Mouse (Mus musculus) midbrain, embryonic 11.5 days (tissue): ENCODE measurements at regions not wholly inside any gene's neighbourhood (a gene's known extent, or its start where the extent isn't known, plus 50 kb on each side); places are given as distances from the start of the nearest gene placed in this dataset.

Source experiments
- ATAC-seq: fragments of 200-750 bp; cut with Nextera tagmentation; 2 replicates; pipeline ENCODE4 v1.8.0; 2017; ENCODE audit warnings: moderate TSS enrichment, moderate library complexity; ENCODE audit not compliant: low FRiP score
- DNase-seq: peaks from one replicate; pipeline ENCODE4 v3.0.0; 2015; ENCODE audit warnings: low spot score; ENCODE audit errors: missing footprints
- H3K27ac ChIP-seq: fragments of 300-500 bp; sonication (generic); 2 replicates; pipeline ENCODE4 v1.5.1; 2014; ENCODE audit warnings: low read depth, low read length
- H3K27me3 ChIP-seq: fragments of 300-500 bp; sonication (generic); 2 replicates; pipeline ENCODE4 v1.6.1; 2014; ENCODE audit warnings: mild to moderate bottlenecking, low read length, moderate library complexity, mixed read lengths; ENCODE audit not compliant: control insufficient read depth, insufficient read depth
- H3K36me3 ChIP-seq: fragments of 300-500 bp; sonication (generic); 2 replicates; pipeline ENCODE4 v1.6.1; 2014; ENCODE audit warnings: mild to moderate bottlenecking, low read length, moderate library complexity, mixed read lengths; ENCODE audit not compliant: control insufficient read depth, insufficient read depth
- H3K4me1 ChIP-seq: fragments of 300-500 bp; sonication (generic); 2 replicates; pipeline ENCODE4 v1.6.1; 2014; ENCODE audit warnings: low read length; ENCODE audit not compliant: control insufficient read depth, insufficient read depth
- H3K4me2 ChIP-seq: fragments of 300-500 bp; sonication (generic); 2 replicates; pipeline ENCODE4 v1.6.1; 2014; ENCODE audit warnings: mild to moderate bottlenecking, moderate library complexity
- H3K4me3 ChIP-seq: fragments of 300-500 bp; sonication (generic); 2 replicates; pipeline ENCODE4 v1.5.1; 2014; ENCODE audit warnings: low read depth, low read length
- H3K9ac ChIP-seq: fragments of 300-500 bp; sonication (generic); 2 replicates; pipeline ENCODE4 v1.6.1; 2014; ENCODE audit warnings: low read length
- H3K9me3 ChIP-seq: fragments of 300-500 bp; sonication (generic); 2 replicates; pipeline ENCODE4 v1.6.1; 2016; ENCODE audit warnings: low read length; ENCODE audit not compliant: control insufficient read depth
- WGBS: fragments of 180-500 bp; shearing (Covaris S2); extraction: QIAGEN DNeasy Blood & Tissue Kit; methylation state at CpG from one replicate; pipeline ENCODE4 v1.1.7; 2014; 5-methylcytosine and 5-hydroxymethylcytosine counted together

- no peak overlapping the region for H3K4me3 ChIP-seq
- H3K27me3 ChIP-seq = no peaks in the 10 kb centered on the region
- ATAC-seq = no peak
- no peaks in the 10 kb centered on the region for H3K4me1 ChIP-seq
- no peak overlapping the region for H3K9ac ChIP-seq
- H3K4me2 ChIP-seq = no peak overlapping the region
- H3K36me3 ChIP-seq = no peaks in the 10 kb centered on the region
- DNase-seq = no peak
- 85% methylated on average over 9 of the region's 9 CpGs for WGBS
- H3K9me3 ChIP-seq = no peaks in the 10 kb centered on the region
- no peak overlapping the region for H3K27ac ChIP-seq
These were observed 113.2 kb upstream of the Ccn2 start for GRCm38 (mm10) chr10:24481926-24482612.

DNA sequence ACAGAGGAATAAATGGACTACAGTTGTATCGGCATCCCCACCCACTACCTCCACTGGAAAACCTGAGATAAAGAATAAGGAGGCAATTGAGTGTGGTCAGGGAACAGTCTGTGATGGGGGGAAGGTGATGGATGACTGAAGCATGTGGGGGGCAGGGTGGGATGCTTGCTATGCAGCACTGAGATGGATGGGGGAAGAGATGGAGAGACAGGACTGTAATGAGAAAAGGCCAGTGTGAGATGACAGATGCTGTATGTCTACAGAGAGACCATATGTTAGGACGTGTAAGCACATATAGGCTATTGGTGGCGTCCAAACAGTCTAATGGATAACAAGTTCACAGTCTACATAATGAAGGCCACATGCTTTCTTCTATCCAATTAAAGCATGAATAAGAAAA lies 112.2 kb upstream of the Ccn2 start:
- H3K4me2 ChIP-seq = no peak overlapping the region
- H3K9me3 ChIP-seq = no peaks in the 10 kb centered on the region
- H3K4me3 ChIP-seq = no peak overlapping the region
- DNase-seq (no peak), ATAC-seq (no peak)
- H3K27ac ChIP-seq = no peak overlapping the region
- no peaks in the 10 kb centered on the region for H3K4me1 ChIP-seq
- 88% methylated on average over 3 of the region's 3 CpGs for WGBS
- H3K27me3 ChIP-seq = no peaks in the 10 kb centered on the region
- H3K36me3 ChIP-seq = no peaks in the 10 kb centered on the region
- H3K9ac ChIP-seq = no peak overlapping the region

DNA sequence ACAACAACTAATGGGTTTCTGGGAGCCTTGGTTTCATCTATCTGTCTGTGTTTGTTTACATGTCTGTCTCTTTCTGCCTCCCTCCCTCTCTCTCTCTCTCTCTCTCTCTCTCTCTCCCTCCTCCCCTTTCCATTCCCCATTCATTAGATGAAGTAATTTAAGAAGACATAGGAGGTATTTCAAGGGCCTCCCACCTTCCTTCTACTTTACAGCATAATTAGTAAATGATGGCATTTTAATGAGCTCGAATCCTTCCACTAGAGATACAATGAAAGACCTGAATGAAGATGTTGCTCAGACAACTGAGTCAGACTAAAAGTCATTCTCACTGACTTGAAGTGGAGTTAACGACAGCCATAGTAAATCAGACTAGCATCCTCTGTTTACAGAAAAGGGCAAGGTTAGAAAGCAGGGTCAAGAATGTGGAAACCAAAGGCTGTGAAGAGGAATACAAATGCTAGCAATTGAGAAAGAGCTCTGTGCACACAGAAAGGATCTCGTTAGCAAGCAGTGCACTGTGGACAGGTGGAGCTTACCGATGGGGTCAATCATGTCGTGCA lies 111.1 kb upstream of the Ccn2 start:
- Histone ChIP-seq H3K4me2 (no peak overlapping the region), H3K9ac (no peak overlapping the region), H3K9me3 (no peaks in the 10 kb centered on the region), H3K27me3 (no peaks in the 10 kb centered on the region), H3K4me3 (no peak overlapping the region), H3K36me3 (no peaks in the 10 kb centered on the region), H3K4me1 (no peaks in the 10 kb centered on the region), H3K27ac (no peak overlapping the region)
- 53% methylated on average over 5 of the region's 5 CpGs for WGBS
- no peak for ATAC-seq
- DNase-seq = no peak

- Histone ChIP-seq H3K9ac (no peak overlapping the region), H3K4me1 (no peaks in the 10 kb centered on the region), H3K27me3 (no peaks in the 10 kb centered on the region), H3K4me3 (no peak overlapping the region), H3K4me2 (no peak overlapping the region), H3K36me3 (no peaks in the 10 kb centered on the region), H3K9me3 (no peaks in the 10 kb centered on the region), H3K27ac (no peak overlapping the region)
- no peak for ATAC-seq
- DNase-seq = no peak
- 80% methylated on average over 5 of the region's 5 CpGs for WGBS
These were observed 109.8 kb upstream of the Ccn2 start for GRCm38 (mm10) chr10:24485461-24485860.

DNA sequence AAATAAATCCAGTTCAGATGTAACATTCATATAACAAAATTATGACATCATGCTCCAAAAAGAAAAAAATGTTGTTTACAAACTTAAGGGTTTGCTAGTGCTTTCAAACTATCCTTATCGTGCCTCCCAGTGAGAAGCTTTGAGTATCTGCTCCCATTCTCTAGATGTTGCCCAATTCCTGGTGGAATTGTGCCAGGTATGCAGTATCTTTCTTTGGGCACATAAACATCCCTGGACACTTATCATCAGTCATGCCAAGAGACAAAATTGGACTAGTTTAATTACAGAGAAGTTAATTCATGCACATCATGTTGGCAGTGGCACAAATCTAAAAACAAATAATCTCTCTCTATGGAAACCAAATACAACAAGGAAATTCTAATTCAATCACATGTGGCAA lies 109.0 kb upstream of the Ccn2 start:
- no peak for DNase-seq
- Histone ChIP-seq H3K36me3 (no peaks in the 10 kb centered on the region), H3K4me2 (no peak overlapping the region), H3K9ac (no peak overlapping the region), H3K27me3 (no peaks in the 10 kb centered on the region), H3K4me3 (no peak overlapping the region), H3K9me3 (no peaks in the 10 kb centered on the region), H3K27ac (no peak overlapping the region), H3K4me1 (no peaks in the 10 kb centered on the region)
- 92% methylated on average over 1 of the region's 1 CpGs for WGBS
- no peak for ATAC-seq

- Histone ChIP-seq H3K4me3 (no peak overlapping the region), H3K36me3 (no peaks in the 10 kb centered on the region), H3K27me3 (no peaks in the 10 kb centered on the region), H3K9ac (no peak overlapping the region), H3K27ac (no peak overlapping the region), H3K4me2 (no peak overlapping the region), H3K9me3 (no peaks in the 10 kb centered on the region), H3K4me1 (no peaks in the 10 kb centered on the region)
- DNase-seq (no peak), ATAC-seq (no peak)
- WGBS = 83% methylated on average over 3 of the region's 3 CpGs
These were observed 107.3 kb upstream of the Ccn2 start for GRCm38 (mm10) chr10:24487915-24488314.

DNA sequence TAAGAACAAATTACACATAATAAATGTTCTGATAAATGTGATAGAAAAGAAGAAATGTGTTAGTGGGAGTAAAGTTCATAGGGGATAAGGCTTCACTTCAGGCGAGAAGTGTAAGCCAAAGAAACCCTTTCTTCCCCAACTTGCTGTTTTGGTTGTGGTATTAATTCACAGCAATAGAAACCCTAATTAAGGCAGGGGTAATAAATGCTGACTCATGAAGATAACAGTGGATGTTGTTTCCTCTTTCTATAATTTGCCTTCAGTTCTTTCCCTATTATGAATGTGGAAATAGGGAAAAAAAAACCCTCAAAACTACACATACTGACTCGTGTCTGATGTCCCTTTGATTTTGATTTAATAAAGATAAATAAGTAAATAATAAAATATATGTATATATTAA lies 104.8 kb upstream of the Ccn2 start:
- DNase-seq = no peak
- WGBS = 92% methylated on average over 2 of the region's 2 CpGs
- Histone ChIP-seq H3K36me3 (no peaks in the 10 kb centered on the region), H3K27ac (no peak overlapping the region), H3K4me1 (no peaks in the 10 kb centered on the region), H3K9ac (no peak overlapping the region), H3K4me2 (no peak overlapping the region), H3K27me3 (no peaks in the 10 kb centered on the region), H3K4me3 (no peak overlapping the region), H3K9me3 (no peaks in the 10 kb centered on the region)
- ATAC-seq = no peak

- Histone ChIP-seq H3K36me3 (no peaks in the 10 kb centered on the region), H3K4me2 (no peak overlapping the region), H3K27me3 (no peaks in the 10 kb centered on the region), H3K27ac (no peak overlapping the region), H3K9me3 (no peaks in the 10 kb centered on the region), H3K4me1 (no peaks in the 10 kb centered on the region), H3K4me3 (no peak overlapping the region), H3K9ac (no peak overlapping the region)
- no peak for ATAC-seq
- DNase-seq = no peak
- WGBS = 85% methylated on average over 3 of the region's 3 CpGs
These were observed 103.4 kb upstream of the Ccn2 start for GRCm38 (mm10) chr10:24491848-24492247.

DNA sequence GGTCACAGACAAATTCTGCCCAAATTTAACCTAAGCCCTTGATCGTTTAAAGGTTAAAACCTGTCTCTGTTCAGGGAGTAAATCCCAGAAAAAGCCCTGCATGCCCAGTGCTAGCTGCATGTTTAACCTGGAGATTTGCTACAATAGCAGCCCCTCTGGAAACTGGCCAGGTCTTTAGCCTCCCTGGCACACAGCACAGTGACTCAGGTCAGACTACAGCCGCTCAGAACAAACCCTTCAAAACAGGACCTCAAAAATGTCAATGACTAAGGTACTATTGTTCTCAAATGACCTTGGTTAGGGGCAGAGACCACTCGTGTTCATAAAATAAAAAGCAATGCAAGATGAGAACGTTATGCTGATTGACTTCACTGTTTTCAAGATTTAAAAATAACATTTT lies 101.8 kb upstream of the Ccn2 start:
- Histone ChIP-seq H3K9ac (no peak overlapping the region), H3K27ac (no peak overlapping the region), H3K4me1 (no peaks in the 10 kb centered on the region), H3K4me3 (no peak overlapping the region), H3K4me2 (no peak overlapping the region), H3K27me3 (no peaks in the 10 kb centered on the region), H3K9me3 (no peaks in the 10 kb centered on the region), H3K36me3 (no peaks in the 10 kb centered on the region)
- WGBS = 82% methylated on average over 4 of the region's 4 CpGs
- no peak for ATAC-seq
- no peak for DNase-seq
